Mouse (Mus musculus): ENCODE data around the gene Hpgd. TPM values are rescaled to one million over a fixed set of nuclear protein-coding genes. Genes with fewer than 3 reads are reported as not detected.

Hpgd gene
- polyA plus RNA-seq, 1 experiment: 145 TPM

DNA sequence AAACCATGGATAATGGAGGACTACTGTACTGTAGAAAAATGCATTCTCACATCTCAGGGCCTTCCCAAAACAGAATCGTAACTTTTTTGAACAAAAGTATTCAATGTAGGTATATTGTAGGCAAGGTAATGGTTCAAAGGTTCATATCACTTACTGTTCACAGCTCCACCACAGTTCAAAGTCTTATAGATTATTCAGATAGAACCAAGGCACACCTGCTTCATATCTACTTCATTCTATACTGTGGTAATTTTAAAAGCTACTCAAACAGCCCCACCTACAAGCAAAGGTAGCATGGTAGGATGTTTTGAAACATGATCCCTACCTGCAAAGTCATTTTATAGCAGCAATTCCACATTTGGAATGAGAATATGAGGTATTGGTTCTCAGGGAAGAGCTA, 28.9 kb downstream of the Hpgd start:
- no peak for DNase-seq (ENCODE audit: low spot score)

DNA sequence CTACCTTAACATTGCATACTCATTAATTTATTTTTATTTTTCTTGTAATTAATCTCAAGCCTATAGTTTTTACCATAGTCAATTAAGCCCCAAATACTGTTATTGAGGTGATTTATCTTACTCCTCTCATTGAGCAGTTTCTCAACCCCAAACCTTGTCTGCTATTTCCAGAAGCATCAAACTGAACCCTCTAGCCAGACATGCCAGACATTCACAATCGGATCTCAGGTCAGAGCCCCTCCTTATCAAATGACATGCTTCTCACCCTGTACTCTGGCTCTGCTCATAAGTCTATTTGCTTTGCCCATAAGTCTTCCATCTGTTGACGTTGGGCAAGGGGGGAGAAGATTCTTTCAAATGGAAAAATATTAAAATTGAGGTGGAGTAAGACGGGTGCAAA, 33.3 kb downstream of the Hpgd start:
- DNase-seq (ENCODE audit: low spot score): no peak

- DNase-seq (ENCODE audit: low spot score): no peak
Observed at GRCm38 (mm10) chr8:56328130-56328542, 33.8 kb downstream of the Hpgd start.

DNA sequence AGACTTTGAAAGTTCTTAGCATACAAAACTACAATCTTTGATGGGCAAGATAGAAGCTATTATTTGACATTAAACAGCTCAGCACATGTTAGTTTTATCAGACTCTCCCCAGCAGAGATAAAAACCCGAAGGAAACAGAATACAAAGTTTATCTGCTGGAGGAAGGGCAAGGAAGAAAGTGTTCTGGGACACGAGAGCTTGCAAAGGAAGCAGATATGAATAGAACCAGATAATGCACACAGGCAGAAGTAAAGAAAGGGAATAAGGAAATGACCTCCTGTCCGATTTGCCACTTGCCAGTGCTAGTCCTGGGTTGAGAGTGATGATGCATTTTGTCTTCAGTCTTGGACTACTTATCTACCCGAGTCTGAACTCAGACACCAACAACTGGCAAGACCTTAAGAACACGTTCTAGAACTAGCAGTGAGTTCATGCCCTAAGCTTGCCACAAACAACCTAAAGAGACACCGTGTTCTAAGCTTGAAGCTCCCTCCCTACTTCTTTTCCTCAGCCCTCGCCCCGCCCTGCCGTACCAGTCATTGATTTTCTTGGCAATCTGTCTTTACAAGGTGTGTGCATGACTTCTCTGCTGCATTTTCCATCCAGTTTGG, 41.1 kb downstream of the Hpgd start:
- DNase-seq (ENCODE audit: low spot score): no peak

GRCm38 (mm10) chr8:56336771-56337170, 42.4 kb downstream of the Hpgd start:
- no peak for DNase-seq (ENCODE audit: low spot score)

DNA sequence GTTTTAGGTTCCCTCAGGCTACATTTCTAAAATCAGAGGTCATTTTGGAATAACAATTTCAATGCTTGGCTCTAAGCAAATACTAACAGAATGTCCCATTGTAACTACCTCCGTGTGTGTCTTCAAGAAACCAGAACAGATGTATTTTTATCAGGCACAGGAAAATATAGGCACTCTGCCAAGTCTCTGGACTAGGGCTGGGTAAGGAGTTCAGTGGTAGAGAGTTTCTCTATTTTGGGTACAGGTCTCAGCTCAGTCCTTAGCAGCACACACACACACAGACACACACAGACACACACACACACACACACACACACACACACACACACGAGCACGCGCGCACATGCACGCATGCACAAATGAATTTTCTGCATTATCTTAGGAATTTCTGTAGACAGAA, 49.1 kb downstream of the Hpgd start:
- DNase-seq (ENCODE audit: low spot score): no peak

DNA sequence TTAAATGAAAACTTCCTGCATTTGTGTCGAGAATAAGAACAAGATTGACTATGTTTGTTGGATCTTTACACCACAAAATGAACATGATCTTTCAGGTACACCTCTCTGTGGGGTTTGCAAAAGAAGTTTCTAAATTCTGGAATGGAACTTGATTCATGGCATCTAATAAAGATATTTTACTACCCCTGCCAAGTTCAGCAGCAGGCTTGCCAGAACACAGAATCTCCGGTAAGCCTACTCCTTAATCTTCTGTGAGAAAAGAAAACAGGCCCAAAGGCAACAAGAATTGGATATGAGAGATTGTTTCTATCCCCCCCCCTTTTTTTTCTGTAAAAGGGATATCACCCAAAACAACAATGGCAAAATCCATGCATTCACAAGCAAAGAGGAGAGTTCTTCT, 49.6 kb downstream of the Hpgd start:
- DNase-seq (ENCODE audit: low spot score): no peak

- no peak for DNase-seq (ENCODE audit: low spot score)
Observed at GRCm38 (mm10) chr8:56344359-56344758, 50.0 kb downstream of the Hpgd start.

DNA sequence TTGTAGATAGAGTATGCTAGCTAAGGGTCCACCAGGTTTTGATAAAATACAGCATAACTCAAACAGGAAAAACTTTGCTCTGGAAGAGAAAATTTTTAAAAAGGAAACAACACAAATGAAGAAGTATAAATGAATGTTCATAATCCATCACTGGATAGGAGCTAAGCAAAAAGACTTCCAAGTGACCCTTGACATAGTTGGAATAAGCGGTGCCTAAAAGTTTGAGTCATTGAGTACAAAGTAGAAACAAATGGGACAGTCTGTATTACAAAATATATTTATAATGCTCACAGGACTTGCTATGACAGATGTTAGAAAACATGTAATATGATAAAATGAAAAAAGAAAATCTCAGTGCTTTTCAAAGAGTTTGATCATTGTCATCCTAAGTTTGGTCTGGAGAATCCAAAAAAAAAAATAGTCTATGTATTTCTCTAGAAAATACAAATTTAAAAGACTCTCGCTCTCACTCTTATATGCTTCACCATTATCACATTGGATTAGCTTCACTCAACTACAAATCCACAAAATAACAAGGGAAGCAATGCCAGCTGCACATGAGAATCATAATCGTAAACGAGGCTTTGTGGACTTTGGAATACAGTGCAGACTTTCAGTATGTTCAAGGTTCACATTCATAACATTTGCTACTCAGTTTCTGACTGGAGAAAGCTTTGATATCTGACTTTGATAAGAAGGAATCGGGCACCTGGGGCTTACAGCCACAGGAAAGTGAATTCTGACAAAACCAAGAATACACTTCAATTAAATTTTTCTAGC, 51.4 kb downstream of the Hpgd start:
- no peak for DNase-seq (ENCODE audit: low spot score)

GRCm38 (mm10) chr8:56363180-56363579, 68.8 kb downstream of the Hpgd start:
- no peak for DNase-seq (ENCODE audit: low spot score)
